Mouse (Mus musculus) small intestine, adult 2 months (tissue): Measurements from ENCODE around the gene Hlcs.

Source experiments
- CTCF ChIP-seq: fragments of 200-500 bp; IDR thresholded peaks from 2 replicates; pipeline ENCODE4 v1.5.1; 2012; ENCODE audit warnings: low read depth, mild to moderate bottlenecking, control low read depth, inconsistent platforms, low read length, moderate library complexity, mixed read lengths; ENCODE audit not compliant: insufficient replicate concordance, insufficient read length; ENCODE audit errors: extremely low read depth
- POLR2A ChIP-seq: fragments of 200-500 bp; IDR thresholded peaks from 2 replicates; pipeline ENCODE4 v1.6.1; 2012; ENCODE audit warnings: low read depth, mild to moderate bottlenecking, control low read depth, inconsistent platforms, low read length, moderate library complexity

GRCm38 (mm10) chr16:94178441-94179220 is 134.7 kb downstream of the Hlcs start:
- TF ChIP-seq CTCF (no peak), POLR2A (no peak)
